Mouse (Mus musculus) hindbrain, embryonic 14.5 days (tissue): ENCODE measurements around the gene Ada. TPM values are rescaled to one million over a fixed set of nuclear protein-coding genes. Genes with fewer than 3 reads are reported as not detected.

Experiments
- ATAC-seq: fragments of 200-750 bp; cut with Nextera tagmentation; 2 replicates; pipeline ENCODE4 v1.8.0; 2017; ENCODE audit warnings: moderate number of reproducible peaks, mild to moderate bottlenecking, moderate TSS enrichment, moderate library complexity; ENCODE audit not compliant: low FRiP score
- DNase-seq: peaks from one replicate; pipeline ENCODE4 v3.0.0-alpha.2; 2015; ENCODE audit warnings: low spot score
- H3K27ac ChIP-seq: fragments of 300-500 bp; sonication (generic); 2 replicates; pipeline ENCODE4 v1.5.1; 2014; ENCODE audit warnings: mild to moderate bottlenecking, moderate library complexity
- H3K27me3 ChIP-seq: fragments of 300-500 bp; sonication (generic); 2 replicates; pipeline ENCODE4 v1.6.1; 2014; ENCODE audit warnings: mild to moderate bottlenecking, low read length, mixed read lengths; ENCODE audit not compliant: control insufficient read depth, insufficient read depth
- H3K36me3 ChIP-seq: fragments of 300-500 bp; sonication (generic); replicated peaks from 2 replicates; pipeline ENCODE4 v1.6.1; 2014; ENCODE audit not compliant: control insufficient read depth, insufficient read depth
- H3K4me1 ChIP-seq: fragments of 300-500 bp; sonication (generic); replicated peaks from 2 replicates; pipeline ENCODE4 v1.6.1; 2014; ENCODE audit warnings: antibody characterized with exemption, low read length, mixed read lengths; ENCODE audit not compliant: control insufficient read depth, insufficient read depth
- H3K4me2 ChIP-seq: fragments of 300-500 bp; sonication (generic); replicated peaks from 2 replicates; pipeline ENCODE4 v1.6.1; 2014; ENCODE audit warnings: mild to moderate bottlenecking, moderate library complexity
- H3K4me3 ChIP-seq: fragments of 300-500 bp; sonication (generic); replicated peaks from 2 replicates; pipeline ENCODE4 v1.5.1; 2014; ENCODE audit warnings: mild to moderate bottlenecking, low read length
- H3K9ac ChIP-seq: fragments of 300-500 bp; sonication (generic); 2 replicates; pipeline ENCODE4 v1.6.1; 2014
- H3K9me3 ChIP-seq: fragments of 300-500 bp; sonication (generic); 2 replicates; pipeline ENCODE4 v1.6.1; 2016; ENCODE audit warnings: low read length; ENCODE audit not compliant: control insufficient read depth
- WGBS: fragments of 180-500 bp; shearing (Covaris S2); extraction: QIAGEN DNeasy Blood & Tissue Kit; methylation state at CpG from one replicate; pipeline ENCODE4 v1.1.7; 2014; 5-methylcytosine and 5-hydroxymethylcytosine counted together
- polyA plus RNA-seq: library from polyadenylated mRNA; unstranded; fragments of >200 nt; fragmentation: Nextera tagmentation; extraction: Ambion mirVana; gene quantifications from 2 replicates; pipeline ENCODE4 v1.2.1, GENCODE M21; 2014

Gene Ada
- polyA plus RNA-seq, 1 experiment from 2014 or later: 3.0 TPM

DNA sequence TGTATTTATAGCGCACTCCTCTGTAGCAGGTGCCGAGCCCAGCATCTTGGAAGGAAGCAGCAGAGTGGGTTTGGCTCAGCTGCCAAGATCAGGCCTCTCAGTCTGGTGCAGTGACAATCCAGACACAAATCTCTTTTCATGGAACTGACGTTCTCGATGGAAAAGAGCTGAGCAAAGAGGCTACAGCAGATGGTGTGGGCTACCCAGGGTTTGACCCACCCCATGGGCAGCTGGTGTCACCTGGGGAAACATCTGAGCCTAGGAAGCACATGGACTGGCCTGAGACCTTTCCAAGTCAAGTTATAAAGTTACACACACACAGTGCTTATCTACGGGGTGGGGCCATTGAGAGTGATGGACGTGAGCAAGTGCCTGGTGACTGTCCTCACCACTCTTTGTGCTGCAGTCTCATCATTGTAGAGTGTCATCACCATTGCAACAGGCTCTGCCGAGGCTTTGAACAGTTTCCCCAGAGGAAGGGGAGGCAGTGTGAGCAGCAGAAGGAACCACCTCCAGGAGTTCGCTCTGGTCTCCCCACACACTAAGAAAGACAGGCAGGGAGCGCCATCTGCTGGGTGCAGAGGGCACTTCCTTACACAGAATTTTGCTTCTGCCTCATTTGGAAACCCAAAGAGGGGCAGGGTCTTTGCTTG lies 31.0 kb downstream of the Ada start:
- H3K27me3 ChIP-seq: no peaks in the 10 kb centered on the region
- H3K36me3 ChIP-seq: 0 out of 2 replicates have a peak, but pooled peaks cover 7% of the 10 kb centered on the region
- 35% methylated on average over 9 of the region's 9 CpGs for WGBS
- DNase-seq (peak; percentile 90), ATAC-seq (peak; percentile 81)
- H3K4me3 ChIP-seq: no peak overlapping the region
- H3K27ac ChIP-seq: 0 out of 2 replicates have a peak overlapping the region, but pooled peaks have one; percentile 17
- H3K4me2 ChIP-seq: no peak overlapping the region
- H3K4me1 ChIP-seq: peaks cover 5% of the 10 kb centered on the region
- H3K9me3 ChIP-seq: no peaks in the 10 kb centered on the region
- no peak overlapping the region for H3K9ac ChIP-seq

DNA sequence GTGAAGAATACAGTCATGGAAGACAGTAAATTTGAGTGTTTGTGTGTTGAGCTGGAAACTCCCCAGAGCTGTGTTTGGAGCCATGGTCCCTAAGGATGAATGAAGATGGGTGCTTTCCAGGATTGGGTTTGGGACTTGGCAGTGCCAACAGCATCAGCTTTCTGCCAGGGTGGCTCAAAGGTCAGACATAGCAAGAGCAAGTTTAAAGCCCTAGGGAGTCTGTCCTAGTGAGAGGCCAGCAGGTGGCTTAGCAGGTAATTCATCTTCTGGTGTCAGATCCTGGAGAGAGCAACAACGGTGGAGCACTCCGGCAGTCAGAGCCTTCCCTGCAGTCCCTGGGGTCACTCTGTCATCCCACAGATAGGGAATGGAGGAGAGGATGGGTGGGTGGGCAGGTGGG lies 31.5 kb downstream of the Ada start:
- no peak for ATAC-seq
- DNase-seq: no peak
- Histone ChIP-seq H3K36me3 (0 out of 2 replicates have a peak, but pooled peaks cover 7% of the 10 kb centered on the region), H3K27ac (no peak overlapping the region), H3K4me3 (no peak overlapping the region), H3K9ac (no peak overlapping the region), H3K9me3 (no peaks in the 10 kb centered on the region), H3K4me1 (peaks cover 5% of the 10 kb centered on the region), H3K4me2 (no peak overlapping the region), H3K27me3 (no peaks in the 10 kb centered on the region)
- 28% methylated on average over 2 of the region's 2 CpGs for whole genome bisulfite sequencing

DNA sequence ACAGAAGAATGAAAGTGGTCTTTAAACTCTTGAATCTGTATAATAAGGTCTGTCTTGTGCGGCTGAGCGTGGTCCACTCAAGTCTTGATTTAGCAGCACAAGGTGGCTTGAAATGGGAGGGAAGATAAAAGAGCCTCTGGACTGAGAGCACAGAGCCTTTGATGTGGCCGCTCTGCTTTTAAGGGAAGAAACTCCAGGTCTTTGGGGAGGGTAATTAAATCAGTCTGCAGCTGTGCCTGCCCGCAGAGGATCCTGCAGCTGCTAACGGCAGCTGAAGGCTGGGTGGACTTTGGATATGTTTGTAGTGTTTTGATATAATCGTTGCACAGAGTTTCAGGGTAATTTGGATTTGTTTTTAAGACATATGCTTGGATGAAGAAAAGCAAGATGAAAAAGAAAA lies 33.2 kb downstream of the Ada start:
- ATAC-seq (no peak), DNase-seq (no peak)
- Histone ChIP-seq H3K9me3 (no peaks in the 10 kb centered on the region), H3K27ac (no peak overlapping the region), H3K4me2 (no peak overlapping the region), H3K4me3 (no peak overlapping the region), H3K9ac (peak overlapping the region; percentile 11; the same call in 1 of the 2 replicates), H3K27me3 (no peaks in the 10 kb centered on the region), H3K36me3 (0 out of 2 replicates have a peak, but pooled peaks cover 6% of the 10 kb centered on the region), H3K4me1 (peaks cover 5% of the 10 kb centered on the region)
- WGBS: 24% methylated on average over 6 of the region's 6 CpGs

DNA sequence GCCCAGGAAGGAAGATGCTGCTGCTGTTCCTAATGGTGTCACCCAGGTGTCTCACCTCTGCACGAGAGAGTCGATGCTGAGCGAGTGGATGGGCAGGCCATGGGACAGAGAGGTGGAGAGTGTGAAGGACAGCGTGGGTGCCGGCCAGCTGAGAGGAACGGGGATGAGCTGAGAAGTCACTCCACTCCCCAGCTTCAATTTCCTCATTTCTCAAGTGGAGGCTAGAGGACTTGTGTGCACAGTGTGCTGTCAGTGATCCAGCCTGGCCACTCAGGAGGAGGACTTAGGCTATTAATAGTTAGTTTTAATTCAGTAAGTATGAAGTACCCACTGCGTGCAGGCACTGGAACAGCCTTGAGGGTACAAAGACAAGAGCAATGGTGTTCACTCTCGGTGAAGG lies 33.6 kb downstream of the Ada start:
- Histone ChIP-seq H3K4me2 (no peak overlapping the region), H3K4me1 (peaks cover 5% of the 10 kb centered on the region; the same call in 1 of the 2 replicates), H3K36me3 (0 out of 2 replicates have a peak, but pooled peaks cover 2% of the 10 kb centered on the region), H3K9me3 (no peaks in the 10 kb centered on the region), H3K27ac (no peak overlapping the region), H3K4me3 (no peak overlapping the region), H3K9ac (peak overlapping the region; percentile 11; the same call in 1 of the 2 replicates), H3K27me3 (no peaks in the 10 kb centered on the region)
- ATAC-seq (no peak), DNase-seq (no peak)
- WGBS: 66% methylated on average over 8 of the region's 8 CpGs

DNA sequence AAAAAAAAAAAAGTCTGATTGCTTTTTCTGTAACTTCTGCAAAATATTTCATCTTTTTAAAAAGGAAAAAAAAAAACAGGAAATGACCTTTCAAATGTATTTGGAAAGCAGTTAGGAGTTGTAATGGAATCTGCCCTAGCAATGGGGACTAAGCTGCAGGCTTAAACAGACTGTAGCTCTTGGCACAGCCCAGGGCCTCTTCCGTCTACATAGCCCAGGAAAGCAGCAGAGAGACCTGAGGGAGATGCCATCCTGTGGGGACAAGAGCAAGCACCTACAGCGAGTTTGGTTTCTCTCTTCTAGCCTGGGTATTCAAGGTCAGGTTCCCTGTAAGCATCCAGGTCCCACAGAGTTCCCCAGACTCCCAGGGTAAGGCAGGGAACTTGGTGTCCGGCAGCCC lies 36.7 kb downstream of the Ada start:
- no peaks in the 10 kb centered on the region for H3K27me3 ChIP-seq
- WGBS: 86% methylated on average over 3 of the region's 3 CpGs
- H3K9ac ChIP-seq: no peak overlapping the region
- no peaks in the 10 kb centered on the region for H3K9me3 ChIP-seq
- DNase-seq (no peak), ATAC-seq (no peak)
- no peaks in the 10 kb centered on the region for H3K36me3 ChIP-seq
- H3K4me3 ChIP-seq: no peak overlapping the region
- no peaks in the 10 kb centered on the region for H3K4me1 ChIP-seq
- H3K4me2 ChIP-seq: no peak overlapping the region
- H3K27ac ChIP-seq: no peak overlapping the region

DNA sequence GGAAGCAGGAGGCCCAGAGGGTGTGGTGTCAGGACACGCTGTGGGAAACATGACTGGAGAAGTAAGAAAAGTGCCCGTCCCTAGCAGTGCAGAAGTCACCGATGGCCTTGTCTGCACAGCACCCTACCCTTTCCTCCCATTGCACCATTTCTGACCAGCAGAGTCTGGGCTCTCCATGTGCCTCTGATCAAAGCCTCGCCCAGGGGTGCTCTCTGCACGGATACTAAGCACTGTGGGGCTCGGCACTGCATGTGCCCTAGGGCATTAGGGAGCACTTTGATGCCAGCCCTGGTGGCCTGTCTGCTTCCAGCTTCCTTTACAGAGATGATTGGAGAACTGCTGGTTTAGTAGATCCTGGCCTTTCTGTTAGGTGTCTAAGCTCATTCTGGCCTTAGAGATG lies 37.2 kb downstream of the Ada start:
- no peaks in the 10 kb centered on the region for H3K27me3 ChIP-seq
- WGBS: 89% methylated on average over 6 of the region's 6 CpGs
- H3K9me3 ChIP-seq: no peaks in the 10 kb centered on the region
- no peak overlapping the region for H3K4me2 ChIP-seq
- H3K4me1 ChIP-seq: no peaks in the 10 kb centered on the region
- DNase-seq: no peak
- H3K27ac ChIP-seq: no peak overlapping the region
- no peaks in the 10 kb centered on the region for H3K36me3 ChIP-seq
- ATAC-seq: no peak
- H3K4me3 ChIP-seq: no peak overlapping the region
- no peak overlapping the region for H3K9ac ChIP-seq

DNA sequence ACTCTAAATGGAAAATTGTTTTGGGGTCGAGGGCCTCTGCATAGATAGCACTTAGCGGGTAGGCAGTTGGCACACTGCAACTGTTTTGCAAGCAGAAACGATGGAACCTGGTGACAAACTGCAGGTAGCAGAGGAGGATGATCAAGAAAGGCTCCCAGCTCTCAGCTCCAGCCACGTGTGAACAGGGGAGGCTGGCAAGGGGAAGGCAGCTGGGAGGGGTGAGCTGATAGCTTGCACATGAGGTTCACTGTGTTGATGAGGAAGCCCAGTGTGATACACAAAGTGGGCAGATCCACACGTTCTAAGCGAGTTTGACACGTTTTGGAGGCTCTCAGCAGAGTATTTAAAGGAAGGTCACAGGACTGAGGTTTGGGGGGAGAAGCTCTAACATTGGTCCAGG lies 37.6 kb downstream of the Ada start:
- no peaks in the 10 kb centered on the region for H3K9me3 ChIP-seq
- ATAC-seq (no peak), DNase-seq (no peak)
- H3K4me2 ChIP-seq: no peak overlapping the region
- H3K27me3 ChIP-seq: no peaks in the 10 kb centered on the region
- no peak overlapping the region for H3K9ac ChIP-seq
- no peak overlapping the region for H3K27ac ChIP-seq
- 81% methylated on average over 7 of the region's 7 CpGs for WGBS
- no peaks in the 10 kb centered on the region for H3K4me1 ChIP-seq
- H3K4me3 ChIP-seq: no peak overlapping the region
- H3K36me3 ChIP-seq: no peaks in the 10 kb centered on the region

DNA sequence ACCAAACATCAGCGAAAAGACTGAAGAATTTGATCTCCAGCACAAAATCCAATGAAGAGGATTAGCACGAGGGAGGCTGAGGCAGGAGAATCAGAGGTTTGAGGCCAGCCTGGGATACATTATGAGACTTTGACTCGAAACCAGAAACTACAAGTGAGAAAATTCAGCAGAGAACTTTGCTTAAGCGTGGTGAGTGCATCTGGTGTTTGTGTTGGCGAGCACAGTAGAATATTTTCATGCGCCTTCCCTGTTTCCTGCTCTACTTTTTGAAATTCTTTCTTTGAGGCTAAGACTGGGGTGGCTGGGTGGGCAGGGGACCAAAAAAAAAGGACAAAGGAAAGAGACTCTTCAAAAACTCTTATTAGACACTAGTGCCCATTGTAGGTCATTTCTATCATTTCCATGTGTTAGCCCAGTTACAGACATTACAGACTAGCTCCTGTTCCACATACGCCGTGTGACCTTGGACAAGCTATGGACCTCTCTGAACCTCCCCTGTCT lies 38.6 kb downstream of the Ada start:
- ATAC-seq (no peak), DNase-seq (no peak)
- no peaks in the 10 kb centered on the region for H3K27me3 ChIP-seq
- WGBS: 92% methylated on average over 8 of the region's 8 CpGs
- no peak overlapping the region for H3K4me2 ChIP-seq
- no peak overlapping the region for H3K9ac ChIP-seq
- H3K9me3 ChIP-seq: no peaks in the 10 kb centered on the region
- H3K4me3 ChIP-seq: no peak overlapping the region
- H3K27ac ChIP-seq: no peak overlapping the region
- no peaks in the 10 kb centered on the region for H3K4me1 ChIP-seq
- no peaks in the 10 kb centered on the region for H3K36me3 ChIP-seq

DNA sequence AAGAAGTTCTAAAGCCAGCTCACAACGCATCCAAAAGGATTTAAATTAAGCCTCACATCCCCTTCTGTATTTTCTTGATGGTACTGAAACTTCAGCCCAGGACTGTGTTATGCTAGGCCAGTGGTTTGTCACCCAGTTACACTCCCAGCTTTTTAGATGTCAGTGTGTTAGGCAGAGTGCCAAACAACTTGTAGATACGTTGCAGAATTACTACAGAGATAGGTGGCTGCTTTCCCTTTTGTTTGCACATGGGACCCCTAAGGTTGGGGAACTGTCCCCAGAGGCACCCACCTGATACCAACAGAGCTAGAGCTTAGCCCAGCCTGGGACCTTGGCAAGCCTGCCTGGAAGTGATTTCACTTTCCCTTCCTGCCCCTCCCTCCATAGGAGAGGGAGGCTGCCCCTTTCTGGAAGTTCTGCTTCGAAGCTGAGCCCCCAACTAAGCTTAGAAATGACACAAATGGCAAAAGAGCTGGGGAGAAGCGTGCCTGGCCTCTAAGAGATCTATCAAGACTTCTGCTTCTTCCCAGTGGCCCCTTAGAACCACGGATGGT lies 39.4 kb downstream of the Ada start:
- WGBS: 86% methylated on average over 5 of the region's 5 CpGs
- Histone ChIP-seq H3K4me1 (no peaks in the 10 kb centered on the region), H3K27me3 (no peaks in the 10 kb centered on the region), H3K27ac (no peak overlapping the region), H3K9me3 (no peaks in the 10 kb centered on the region), H3K4me2 (no peak overlapping the region), H3K36me3 (no peaks in the 10 kb centered on the region; the same call in 1 of the 2 replicates), H3K4me3 (no peak overlapping the region), H3K9ac (no peak overlapping the region)
- DNase-seq (no peak), ATAC-seq (no peak)
